Mouse (Mus musculus): ENCODE measurements around the gene Ogdh. TPM values are rescaled to one million over a fixed set of nuclear protein-coding genes. Genes with fewer than 3 reads are reported as not detected.
"Not testable (repeated sequence)": the region's sequence is repeated elsewhere in the genome, so short reads cannot be mapped to it uniquely, and the experiment has no call there.

The Ogdh gene
- polyA plus RNA-seq, 1 experiment from 2014 or later, result 91.4 TPM

DNA sequence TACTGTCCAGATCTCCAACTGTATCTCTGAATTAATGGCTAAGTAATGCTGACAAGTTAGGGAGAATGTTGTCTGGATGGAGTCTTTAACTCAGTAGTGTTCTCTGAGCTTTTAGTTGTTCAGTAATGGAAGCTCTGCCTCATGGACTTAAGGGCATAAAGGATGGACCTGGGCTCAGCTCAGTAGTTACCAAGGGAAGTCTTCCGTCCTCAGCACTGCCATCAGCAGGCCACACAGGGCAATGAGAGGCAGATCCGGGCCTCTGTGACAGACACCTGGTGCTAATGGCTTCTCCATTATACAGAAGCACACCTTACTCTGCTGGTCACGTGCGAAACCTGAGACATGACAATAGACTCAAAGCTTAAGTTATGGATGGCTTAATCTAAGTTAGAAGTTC is 45.3 kb downstream of the Ogdh start:
- Histone ChIP-seq H3K9ac (no peak overlapping the region), H3K4me3 (no peak overlapping the region), H3K36me3 (peaks cover 45% of the 10 kb centered on the region), H3K27ac (no peak overlapping the region), H3K4me2 (no peak overlapping the region), H3K4me1 (no peaks in the 10 kb centered on the region), H3K9me3 (no peaks in the 10 kb centered on the region), H3K27me3 (no peaks in the 10 kb centered on the region)
- ATAC-seq (ENCODE audit: insufficient number of reproducible peaks, low FRiP score, low TSS enrichment, low read depth), result no peak
- 77% methylated on average over 4 of the region's 4 CpGs for WGBS

- ATAC-seq (ENCODE audit: insufficient number of reproducible peaks, low FRiP score, low TSS enrichment, low read depth), result no peak
- WGBS, result 93% methylated on average over 4 of the region's 4 CpGs
- Histone ChIP-seq H3K36me3 (peaks cover 90% of the 10 kb centered on the region), H3K9me3 (no peaks in the 10 kb centered on the region), H3K4me2 (no peak overlapping the region), H3K27me3 (no peaks in the 10 kb centered on the region), H3K27ac (no peak overlapping the region), H3K4me3 (no peak overlapping the region), H3K4me1 (no peaks in the 10 kb centered on the region), H3K9ac (no peak overlapping the region)
These were observed 54.5 kb downstream of the Ogdh start for GRCm38 (mm10) chr11:6345956-6346355.

GRCm38 (mm10) chr11:6346966-6347365 is 55.5 kb downstream of the Ogdh start:
- Histone ChIP-seq H3K9ac (no peak overlapping the region), H3K4me2 (no peak overlapping the region)

GRCm38 (mm10) chr11:6348681-6349200 is 57.3 kb downstream of the Ogdh start:
- H3K4me1 ChIP-seq, result no peaks in the 10 kb centered on the region
- peaks cover 89% of the 10 kb centered on the region for H3K36me3 ChIP-seq
- H3K9me3 ChIP-seq, result no peaks in the 10 kb centered on the region
- no peak overlapping the region for H3K4me2 ChIP-seq
- H3K27me3 ChIP-seq, result no peaks in the 10 kb centered on the region
- 91% methylated on average over 11 of the region's 11 CpGs for WGBS
- no peak overlapping the region for H3K9ac ChIP-seq
- H3K27ac ChIP-seq, result no peak overlapping the region
- H3K4me3 ChIP-seq, result no peak overlapping the region
- ATAC-seq (ENCODE audit: insufficient number of reproducible peaks, low FRiP score, low TSS enrichment, low read depth), result no peak

More at GRCm38 (mm10) chr11:6346966-6347365, 55.5 kb downstream of the Ogdh start:
- H3K4me1 ChIP-seq, result no peaks in the 10 kb centered on the region
- H3K9me3 ChIP-seq, result no peaks in the 10 kb centered on the region
- ATAC-seq (ENCODE audit: insufficient number of reproducible peaks, low FRiP score, low TSS enrichment, low read depth), result no peak
- no peaks in the 10 kb centered on the region for H3K27me3 ChIP-seq
- peaks cover 87% of the 10 kb centered on the region for H3K36me3 ChIP-seq
- H3K4me3 ChIP-seq, result no peak overlapping the region
- 80% methylated on average over 7 of the region's 7 CpGs for WGBS
- no peak overlapping the region for H3K27ac ChIP-seq

GRCm38 (mm10) chr11:6349586-6349985 is 58.2 kb downstream of the Ogdh start:
- no peaks in the 10 kb centered on the region for H3K27me3 ChIP-seq
- 75% methylated on average over 5 of the region's 5 CpGs for WGBS
- peaks cover 88% of the 10 kb centered on the region for H3K36me3 ChIP-seq
- H3K27ac ChIP-seq, result no peak overlapping the region
- ATAC-seq (ENCODE audit: insufficient number of reproducible peaks, low FRiP score, low TSS enrichment, low read depth), result no peak
- no peak overlapping the region for H3K4me3 ChIP-seq
- no peaks in the 10 kb centered on the region for H3K4me1 ChIP-seq
- H3K4me2 ChIP-seq, result no peak overlapping the region
- no peaks in the 10 kb centered on the region for H3K9me3 ChIP-seq
- no peak overlapping the region for H3K9ac ChIP-seq

DNA sequence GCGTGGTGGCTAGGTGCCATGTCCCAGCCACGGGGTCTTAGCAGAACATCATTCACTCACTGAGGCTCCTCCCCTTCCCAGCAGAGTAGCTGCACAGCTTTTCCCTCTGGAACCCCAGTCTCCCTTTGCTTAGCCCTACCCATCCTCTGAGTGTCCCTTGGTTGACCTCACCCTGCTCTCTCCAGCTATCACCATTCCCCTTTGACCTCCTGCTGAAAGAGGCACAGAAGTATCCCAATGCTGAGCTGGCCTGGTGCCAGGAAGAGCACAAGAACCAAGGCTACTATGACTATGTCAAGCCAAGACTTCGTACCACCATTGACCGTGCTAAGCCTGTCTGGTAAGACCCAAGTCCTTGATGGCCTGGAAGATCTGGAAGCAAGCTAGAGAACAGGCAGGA is 63.7 kb downstream of the Ogdh start:
- H3K4me3 ChIP-seq, result no peak overlapping the region
- no peaks in the 10 kb centered on the region for H3K27me3 ChIP-seq
- no peak overlapping the region for H3K27ac ChIP-seq
- 89% methylated on average over 4 of the region's 4 CpGs for WGBS
- no peak for ATAC-seq (ENCODE audit: insufficient number of reproducible peaks, low FRiP score, low TSS enrichment, low read depth)
- H3K36me3 ChIP-seq, result peaks cover 62% of the 10 kb centered on the region
- H3K4me2 ChIP-seq, result no peak overlapping the region
- H3K9ac ChIP-seq, result no peak overlapping the region
- no peaks in the 10 kb centered on the region for H3K4me1 ChIP-seq
- no peaks in the 10 kb centered on the region for H3K9me3 ChIP-seq

DNA sequence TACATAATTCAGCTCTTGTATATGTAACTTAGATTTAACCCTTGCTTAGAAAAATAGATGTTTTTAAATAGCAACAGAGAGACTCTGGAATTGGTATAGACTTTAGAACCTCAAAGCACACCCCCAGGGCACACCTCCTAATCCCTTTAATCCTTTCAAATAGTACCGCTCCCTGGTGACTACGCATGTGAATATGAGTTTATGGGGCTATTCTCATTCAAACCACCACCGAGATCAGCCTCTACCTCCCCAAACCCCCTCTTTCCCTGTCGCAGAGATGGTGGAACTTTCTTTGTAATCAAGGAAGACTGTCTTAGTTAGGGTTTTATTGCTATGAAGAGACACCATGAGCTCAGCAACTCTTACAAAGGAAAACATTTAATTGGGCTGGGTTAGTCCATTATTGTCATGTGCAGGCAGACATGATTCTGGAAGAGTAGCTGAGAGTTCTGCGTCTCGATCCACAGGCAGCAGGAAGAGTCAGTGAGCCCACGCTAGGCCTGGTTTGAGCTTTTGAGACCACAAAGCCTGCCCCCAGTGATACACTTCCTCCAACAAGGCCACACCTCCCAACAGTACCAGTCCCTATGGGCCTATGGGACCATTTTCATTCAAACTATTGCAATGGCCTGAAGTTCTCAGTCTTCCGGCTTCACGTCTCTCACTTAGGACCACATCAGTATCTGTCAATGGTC is 73.3 kb downstream of the Ogdh start:
- no peak overlapping the region for H3K27ac ChIP-seq
- H3K9ac ChIP-seq, result no peak overlapping the region
- H3K4me3 ChIP-seq, result no peak overlapping the region
- H3K4me1 ChIP-seq, result peaks cover 9% of the 10 kb centered on the region; the same call in 1 of the 2 replicates
- H3K9me3 ChIP-seq, result no peaks in the 10 kb centered on the region
- ATAC-seq (ENCODE audit: insufficient number of reproducible peaks, low FRiP score, low TSS enrichment, low read depth), result no peak
- WGBS, result 86% methylated on average over 9 of the region's 9 CpGs
- H3K4me2 ChIP-seq, result no peak overlapping the region
- H3K36me3 ChIP-seq, result no peaks in the 10 kb centered on the region
- no peaks in the 10 kb centered on the region for H3K27me3 ChIP-seq

DNA sequence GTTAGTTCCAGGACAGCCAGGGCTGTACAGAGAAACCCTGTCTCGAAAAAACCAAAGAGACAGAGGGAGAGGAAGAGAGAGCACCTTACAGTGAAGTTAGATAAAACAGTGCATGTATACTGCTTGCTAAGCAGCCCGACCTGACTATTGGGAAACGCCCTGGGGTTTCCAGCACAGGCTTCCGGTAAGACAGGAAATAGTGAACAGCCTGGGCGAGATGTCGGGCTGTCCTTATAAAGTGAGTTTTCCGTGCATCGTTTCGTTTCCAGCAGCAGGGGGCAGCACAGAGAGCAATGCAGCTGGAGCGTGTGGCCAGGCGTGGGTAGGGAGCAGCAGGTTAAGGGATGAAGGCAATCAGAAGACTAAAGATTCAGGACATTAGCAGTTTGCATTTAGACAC is 74.5 kb downstream of the Ogdh start:
- Histone ChIP-seq H3K27me3 (no peaks in the 10 kb centered on the region), H3K4me1 (peaks cover 9% of the 10 kb centered on the region; the same call in 1 of the 2 replicates), H3K9me3 (no peaks in the 10 kb centered on the region), H3K4me3 (no peak overlapping the region), H3K27ac (no peak overlapping the region), H3K4me2 (no peak overlapping the region), H3K36me3 (no peaks in the 10 kb centered on the region), H3K9ac (no peak overlapping the region)
- 14% methylated on average over 11 of the region's 11 CpGs for WGBS
- ATAC-seq (ENCODE audit: insufficient number of reproducible peaks, low FRiP score, low TSS enrichment, low read depth), result peak; percentile 54; the same call in 1 of the 2 replicates

GRCm38 (mm10) chr11:6366434-6366833 is 75.0 kb downstream of the Ogdh start:
- ATAC-seq (ENCODE audit: insufficient number of reproducible peaks, low FRiP score, low TSS enrichment, low read depth), result no peak
- 44% methylated on average over 6 of the region's 6 CpGs for WGBS
- H3K9ac ChIP-seq, result no peak overlapping the region
- H3K4me2 ChIP-seq, result no peak overlapping the region
- H3K9me3 ChIP-seq, result no peaks in the 10 kb centered on the region
- H3K4me3 ChIP-seq, result no peak overlapping the region
- peaks cover 9% of the 10 kb centered on the region; the same call in 1 of the 2 replicates for H3K4me1 ChIP-seq
- no peaks in the 10 kb centered on the region for H3K27me3 ChIP-seq
- no peak overlapping the region for H3K27ac ChIP-seq
- H3K36me3 ChIP-seq, result no peaks in the 10 kb centered on the region

- no peak for ATAC-seq (ENCODE audit: insufficient number of reproducible peaks, low FRiP score, low TSS enrichment, low read depth)
- no peaks in the 10 kb centered on the region for H3K27me3 ChIP-seq
- H3K9me3 ChIP-seq, result no peaks in the 10 kb centered on the region
- no peak overlapping the region for H3K9ac ChIP-seq
- no peak overlapping the region for H3K27ac ChIP-seq
- H3K4me3 ChIP-seq, result no peak overlapping the region
- peaks cover 9% of the 10 kb centered on the region; the same call in 1 of the 2 replicates for H3K4me1 ChIP-seq
- no peaks in the 10 kb centered on the region for H3K36me3 ChIP-seq
- no peak overlapping the region for H3K4me2 ChIP-seq
- WGBS, result 63% methylated on average over 4 of the region's 4 CpGs
These were observed 75.7 kb downstream of the Ogdh start for GRCm38 (mm10) chr11:6367156-6367555.

DNA sequence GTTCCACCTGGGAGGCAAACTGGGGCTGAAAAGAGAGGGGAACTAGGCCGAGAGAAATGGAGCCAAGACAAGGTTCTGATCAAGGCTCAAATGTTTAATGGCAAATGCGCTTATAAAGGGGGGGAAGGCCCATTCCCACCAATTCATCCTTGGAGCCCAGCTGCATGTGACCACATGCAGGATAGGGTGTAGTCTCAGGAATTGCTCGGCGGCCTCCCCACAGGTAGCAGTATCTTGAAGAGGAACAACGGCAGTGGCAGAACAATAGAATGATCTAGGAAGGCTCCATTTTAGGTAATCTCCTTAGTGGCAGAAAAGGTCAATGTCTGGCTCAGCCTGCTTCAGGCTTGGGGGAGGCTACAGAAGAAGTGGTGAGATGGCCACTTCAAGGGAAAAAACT is 76.6 kb downstream of the Ogdh start:
- not testable (repeated sequence) for H3K27ac ChIP-seq; H3K4me3 ChIP-seq; H3K4me1 ChIP-seq; H3K36me3 ChIP-seq; H3K9me3 ChIP-seq; ATAC-seq (ENCODE audit: insufficient number of reproducible peaks, low FRiP score, low TSS enrichment, low read depth); H3K27me3 ChIP-seq; H3K4me2 ChIP-seq; H3K9ac ChIP-seq
- WGBS, result 79% methylated on average over 5 of the region's 5 CpGs

DNA sequence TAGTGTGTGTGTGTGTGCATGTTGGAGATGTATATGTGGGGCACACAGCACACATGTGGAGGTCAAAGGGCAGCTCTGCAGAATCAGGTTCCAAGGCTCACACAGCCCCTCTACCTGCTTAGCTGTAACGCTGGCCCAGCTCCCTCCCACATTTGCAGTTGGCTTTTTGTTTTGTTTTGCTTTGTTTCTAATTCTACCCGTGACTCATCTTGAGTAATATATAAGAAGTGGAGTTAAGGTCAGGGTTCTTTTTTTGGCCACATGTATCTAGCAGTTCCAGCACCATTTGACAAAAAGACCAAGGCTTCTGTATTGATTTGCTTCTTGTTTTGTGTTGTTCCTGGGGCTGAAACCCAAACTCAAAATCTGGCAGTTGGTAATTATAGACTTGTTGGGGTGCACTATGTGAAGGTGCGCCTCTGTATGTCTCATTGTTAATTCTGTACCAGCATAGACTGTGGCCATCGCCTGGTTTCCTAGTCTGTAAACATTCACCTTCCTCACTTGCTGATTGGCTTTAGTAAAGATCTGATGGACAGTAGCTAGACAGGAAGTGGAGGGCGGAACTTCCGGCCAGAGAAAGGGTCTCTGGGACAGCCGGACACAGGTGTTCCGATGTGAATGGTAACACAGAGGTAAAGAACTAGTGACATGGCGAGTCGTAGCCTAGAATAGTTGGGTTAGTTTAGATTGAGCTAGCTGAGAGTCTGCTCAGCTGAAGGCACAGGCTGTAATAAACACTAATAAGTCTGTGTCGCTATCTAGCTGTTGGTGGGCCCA is 80.1 kb downstream of the Ogdh start:
- H3K27ac ChIP-seq, result no peak overlapping the region
- no peak for ATAC-seq (ENCODE audit: insufficient number of reproducible peaks, low FRiP score, low TSS enrichment, low read depth)
- no peak overlapping the region for H3K4me3 ChIP-seq
- H3K4me2 ChIP-seq, result no peak overlapping the region
- H3K9ac ChIP-seq, result no peak overlapping the region
- 90% methylated on average over 11 of the region's 11 CpGs for WGBS
- no peaks in the 10 kb centered on the region for H3K27me3 ChIP-seq
- peaks cover 1% of the 10 kb centered on the region; the same call in 1 of the 2 replicates for H3K4me1 ChIP-seq
- H3K36me3 ChIP-seq, result no peaks in the 10 kb centered on the region
- no peaks in the 10 kb centered on the region for H3K9me3 ChIP-seq
